Mouse (Mus musculus) heart, embryonic 16.5 days (tissue): ENCODE measurements at regions not wholly inside any gene's neighbourhood (a gene's known extent, or its start where the extent isn't known, plus 50 kb on each side); places are given as distances from the start of the nearest gene placed in this dataset.
A peak's percentile ranks its signal among the peaks of the same experiment; 100 is the strongest.

Experiments used
- ATAC-seq: fragments of 200-750 bp; cut with Nextera tagmentation; replicated peaks from 2 replicates; pipeline ENCODE4 v1.8.0; 2017; ENCODE audit warnings: moderate number of reproducible peaks; ENCODE audit not compliant: insufficient read depth, low FRiP score; ENCODE audit errors: extremely low read depth
- H3K27ac ChIP-seq: fragments of 300-500 bp; sonication (generic); 2 replicates; pipeline ENCODE4 v1.5.1; 2014; ENCODE audit warnings: mild to moderate bottlenecking, low read length, control low read depth, moderate library complexity
- H3K27me3 ChIP-seq: fragments of 300-500 bp; sonication (generic); 2 replicates; pipeline ENCODE4 v1.6.1; 2014; ENCODE audit warnings: low read length, mixed read lengths; ENCODE audit not compliant: control insufficient read depth, insufficient read depth
- H3K36me3 ChIP-seq: fragments of 300-500 bp; sonication (generic); 2 replicates; pipeline ENCODE4 v1.6.1; 2014; ENCODE audit not compliant: control insufficient read depth, insufficient read depth
- H3K4me1 ChIP-seq: fragments of 300-500 bp; sonication (generic); 2 replicates; pipeline ENCODE4 v1.6.1; 2014; ENCODE audit warnings: low read length, mixed read lengths; ENCODE audit not compliant: control insufficient read depth, insufficient read depth
- H3K4me2 ChIP-seq: fragments of 300-500 bp; sonication (generic); 2 replicates; pipeline ENCODE4 v1.6.1; 2014; ENCODE audit warnings: low read depth, mild to moderate bottlenecking, control low read depth, low read length
- H3K4me3 ChIP-seq: fragments of 300-500 bp; sonication (generic); 2 replicates; pipeline ENCODE4 v1.5.1; 2014; ENCODE audit warnings: mild to moderate bottlenecking, control low read depth, low read length
- H3K9ac ChIP-seq: fragments of 300-500 bp; sonication (generic); 2 replicates; pipeline ENCODE4 v1.6.1; 2014; ENCODE audit warnings: low read length, control low read depth
- H3K9me3 ChIP-seq: fragments of 300-500 bp; sonication (generic); replicated peaks from 2 replicates; pipeline ENCODE4 v1.6.1; 2016; ENCODE audit warnings: low read length; ENCODE audit not compliant: control insufficient read depth
- WGBS: fragments of 180-500 bp; shearing (Covaris S2); extraction: QIAGEN DNeasy Blood & Tissue Kit; methylation state at CpG from one replicate; pipeline ENCODE4 v1.1.7; 2014; 5-methylcytosine and 5-hydroxymethylcytosine counted together

- no peak overlapping the region for H3K4me3 ChIP-seq
- WGBS: 21% methylated on average over 15 of the region's 15 CpGs
- H3K4me2 ChIP-seq: no peak overlapping the region
- H3K36me3 ChIP-seq: no peaks in the 10 kb centered on the region
- H3K27ac ChIP-seq: no peak overlapping the region
- H3K27me3 ChIP-seq: peaks cover 65% of the 10 kb centered on the region
- no peak overlapping the region for H3K9ac ChIP-seq
- H3K4me1 ChIP-seq: no peaks in the 10 kb centered on the region; the same call in 1 of the 2 replicates
- no peaks in the 10 kb centered on the region for H3K9me3 ChIP-seq
- no peak for ATAC-seq
These were observed 168.7 kb downstream of the 3100002H09Rik start for GRCm38 (mm10) chr4:124441737-124442487.

GRCm38 (mm10) chr4:124435040-124435434 lies 175.6 kb downstream of the 3100002H09Rik start:
- Histone ChIP-seq H3K4me2 (no peak overlapping the region; the same call in 1 of the 2 replicates), H3K9ac (no peak overlapping the region), H3K4me3 (no peak overlapping the region), H3K4me1 (peaks cover 13% of the 10 kb centered on the region), H3K27ac (no peak overlapping the region), H3K9me3 (no peaks in the 10 kb centered on the region), H3K27me3 (peaks cover 11% of the 10 kb centered on the region), H3K36me3 (no peaks in the 10 kb centered on the region)
- WGBS: 53% methylated on average over 12 of the region's 12 CpGs
- no peak for ATAC-seq

- H3K4me1 ChIP-seq: peaks cover 13% of the 10 kb centered on the region
- H3K4me3 ChIP-seq: peak overlapping the region; percentile 23
- no peaks in the 10 kb centered on the region for H3K9me3 ChIP-seq
- peak overlapping the region; percentile 25; the same call in 1 of the 2 replicates for H3K27ac ChIP-seq
- H3K27me3 ChIP-seq: peaks cover 4% of the 10 kb centered on the region
- ATAC-seq: peak; percentile 75
- peak overlapping the region; percentile 51 for H3K4me2 ChIP-seq
- no peak overlapping the region for H3K9ac ChIP-seq
- no peaks in the 10 kb centered on the region for H3K36me3 ChIP-seq
- WGBS: 5% methylated on average over 22 of the region's 25 CpGs
These were observed 176.3 kb downstream of the 3100002H09Rik start for GRCm38 (mm10) chr4:124434059-124435039.

GRCm38 (mm10) chr4:124433506-124433905 lies 177.1 kb downstream of the 3100002H09Rik start:
- Histone ChIP-seq H3K9ac (no peak overlapping the region), H3K4me2 (no peak overlapping the region), H3K27ac (no peak overlapping the region), H3K4me3 (no peak overlapping the region), H3K9me3 (no peaks in the 10 kb centered on the region), H3K27me3 (peaks cover 3% of the 10 kb centered on the region; the same call in 1 of the 2 replicates), H3K4me1 (peaks cover 13% of the 10 kb centered on the region), H3K36me3 (no peaks in the 10 kb centered on the region)
- ATAC-seq: no peak
- WGBS: 81% methylated on average over 9 of the region's 9 CpGs

GRCm38 (mm10) chr4:124431193-124431592 lies 179.4 kb downstream of the 3100002H09Rik start:
- Histone ChIP-seq H3K4me2 (no peak overlapping the region), H3K9ac (no peak overlapping the region), H3K27me3 (peaks cover 3% of the 10 kb centered on the region; the same call in 1 of the 2 replicates), H3K4me3 (no peak overlapping the region), H3K9me3 (no peaks in the 10 kb centered on the region), H3K4me1 (peaks cover 13% of the 10 kb centered on the region), H3K36me3 (no peaks in the 10 kb centered on the region), H3K27ac (no peak overlapping the region)
- 63% methylated on average over 16 of the region's 16 CpGs for WGBS
- ATAC-seq: no peak

GRCm38 (mm10) chr4:124428844-124429243 lies 181.8 kb downstream of the 3100002H09Rik start:
- no peaks in the 10 kb centered on the region for H3K36me3 ChIP-seq
- H3K4me3 ChIP-seq: no peak overlapping the region
- no peaks in the 10 kb centered on the region for H3K4me1 ChIP-seq
- ATAC-seq: no peak
- no peaks in the 10 kb centered on the region for H3K9me3 ChIP-seq
- WGBS: 90% methylated on average over 4 of the region's 4 CpGs
- H3K27me3 ChIP-seq: peaks cover 7% of the 10 kb centered on the region; the same call in 1 of the 2 replicates
- no peak overlapping the region for H3K4me2 ChIP-seq
- no peak overlapping the region for H3K9ac ChIP-seq
- no peak overlapping the region for H3K27ac ChIP-seq

GRCm38 (mm10) chr4:124422406-124422805 lies 188.2 kb downstream of the 3100002H09Rik start:
- H3K9me3 ChIP-seq: no peaks in the 10 kb centered on the region
- no peak for ATAC-seq
- H3K27me3 ChIP-seq: 0 out of 2 replicates have a peak, but pooled peaks cover 3% of the 10 kb centered on the region
- WGBS: 86% methylated on average over 6 of the region's 6 CpGs
- H3K9ac ChIP-seq: no peak overlapping the region
- no peak overlapping the region for H3K4me3 ChIP-seq
- H3K27ac ChIP-seq: no peak overlapping the region
- no peak overlapping the region for H3K4me2 ChIP-seq
- H3K36me3 ChIP-seq: no peaks in the 10 kb centered on the region
- peaks cover 2% of the 10 kb centered on the region; the same call in 1 of the 2 replicates for H3K4me1 ChIP-seq

- Histone ChIP-seq H3K4me3 (no peak overlapping the region), H3K4me1 (peaks cover 2% of the 10 kb centered on the region; the same call in 1 of the 2 replicates), H3K27me3 (no peaks in the 10 kb centered on the region), H3K9me3 (no peaks in the 10 kb centered on the region), H3K9ac (no peak overlapping the region), H3K4me2 (no peak overlapping the region), H3K36me3 (no peaks in the 10 kb centered on the region), H3K27ac (no peak overlapping the region)
- ATAC-seq: no peak
- WGBS: 18% methylated on average over 8 of the region's 8 CpGs
These were observed 192.2 kb downstream of the 3100002H09Rik start for GRCm38 (mm10) chr4:124418431-124418830.
